Mouse (Mus musculus) thymus, adult 2 months (tissue): ENCODE results near the gene Gm20388.

Source experiments
- CTCF ChIP-seq: fragments of 200-500 bp; IDR thresholded peaks from 2 replicates; pipeline ENCODE4 v1.5.1; 2012; ENCODE audit warnings: mild to moderate bottlenecking, control low read depth, low read length, moderate library complexity, borderline replicate concordance; ENCODE audit not compliant: control insufficient read depth, poor library complexity, insufficient read depth; ENCODE audit errors: extremely low read depth
- POLR2A ChIP-seq: fragments of 200-500 bp; IDR thresholded peaks from 2 replicates; pipeline ENCODE4 v1.6.1; 2012; ENCODE audit warnings: mild to moderate bottlenecking, low read length, control low read depth, moderate library complexity; ENCODE audit not compliant: control insufficient read depth, poor library complexity, insufficient read depth; ENCODE audit errors: extremely low read depth

DNA sequence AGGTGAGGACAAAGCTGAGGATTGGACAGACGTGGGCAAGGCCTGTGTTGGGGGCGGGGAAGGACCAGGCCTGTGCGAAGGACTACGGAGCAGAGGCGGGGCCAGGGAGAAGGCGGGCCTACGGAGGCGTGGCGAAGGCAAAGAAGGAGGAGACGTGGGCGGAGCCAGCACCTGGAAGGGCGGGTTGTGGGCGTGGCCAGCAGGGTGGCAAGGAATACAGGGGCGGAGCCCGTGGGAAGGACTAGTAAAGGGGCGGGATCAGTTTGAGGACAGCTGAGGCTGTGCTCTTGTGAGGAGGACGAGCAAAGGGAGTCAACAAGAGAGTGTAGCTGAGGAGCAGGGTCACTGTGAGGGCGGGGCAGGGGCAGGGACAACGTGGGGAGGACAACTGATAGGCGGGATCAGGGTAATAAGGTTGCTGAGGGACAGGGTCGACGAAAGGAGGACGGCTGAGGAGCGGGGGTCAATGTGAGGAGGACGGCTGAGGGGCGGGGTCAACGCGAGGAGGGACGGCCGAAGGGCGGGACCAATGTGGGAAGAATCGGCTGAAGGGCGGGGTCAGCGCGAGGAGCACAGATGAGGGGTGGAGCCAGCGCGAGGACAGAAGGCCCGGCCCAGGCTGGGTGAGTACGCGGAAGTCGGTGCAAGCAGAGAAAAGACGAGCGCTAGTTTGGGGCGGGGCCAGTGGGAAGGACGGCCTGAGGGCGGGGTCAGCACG lies 2370.8 kb downstream of the Gm20388 start:
- no peak; the same call in 1 of the 2 replicates for TF ChIP-seq POLR2A
- no peak for TF ChIP-seq CTCF
